In the genomic region with DNA sequence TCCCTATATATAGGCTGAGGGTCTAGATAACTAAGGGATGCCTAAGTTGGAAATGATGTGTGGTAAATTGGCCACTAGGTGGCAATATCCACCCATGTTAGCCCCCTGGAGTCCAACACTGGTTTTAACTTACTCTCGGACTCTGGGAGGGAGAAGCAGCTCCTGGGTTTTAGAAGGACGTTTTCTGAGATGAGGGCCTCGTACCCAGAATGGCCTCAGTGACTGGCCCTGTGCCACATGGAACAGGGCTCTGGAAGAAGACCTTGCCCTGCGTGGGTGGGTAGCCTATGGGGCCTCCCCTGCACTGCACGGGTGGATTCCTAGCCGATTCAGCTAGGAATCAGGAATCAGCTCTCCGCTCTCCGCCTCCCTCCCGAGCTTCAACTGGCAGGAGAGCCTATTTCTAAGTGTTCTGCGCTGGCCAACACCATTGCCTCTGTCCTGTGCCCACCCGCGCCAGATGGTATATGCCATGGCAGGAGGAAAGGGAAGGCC, we compare ENCODE assay signal across 7 mouse cellular contexts. TPM values are rescaled to one million over a fixed set of nuclear protein-coding genes. Genes with fewer than 3 reads are reported as not detected.
DNase-seq lines count a peak whose midpoint lies in the region; ATAC-seq lines count a peak whose summit lies in the region.

No protein-coding gene starts in this region.

- peak overlapping the region; percentile 31; the same call in 1 of the 2 replicates for H3K4me2 ChIP-seq in intestine, embryonic 14.5 days (ENCODE audit: low read length)

- no peak overlapping the region for H3K27ac ChIP-seq in intestine, embryonic 14.5 days (ENCODE audit: low read depth)

- WGBS in intestine, embryonic 14.5 days: 39% methylated on average over 12 of the region's 12 CpGs

- intact Hi-C loops in left cerebral cortex, postnatal 14 days (cut with DNase I): loop anchor here (5.0 to 10.0 kb wide), 2 partner anchors 241 to 333 kb away; a partner anchor contains a TSS

- no peaks in the 10 kb centered on the region for H3K9me3 ChIP-seq in intestine, embryonic 14.5 days (ENCODE audit: control insufficient read depth, low read length)

- no peak overlapping the region for H3K4me3 ChIP-seq in intestine, embryonic 14.5 days (ENCODE audit: low read depth, low read length)

- H3K27me3 ChIP-seq in intestine, embryonic 14.5 days (replicated peaks; ENCODE audit: control insufficient read depth, insufficient read depth, low read length): no peaks in the 10 kb centered on the region

- peak; percentile 90 for DNase-seq in ZHBTc4 (ENCODE audit: low read depth, low spot score)
- DNase-seq in cerebellum, postnatal 25 days: peak; percentile 66 to 71
- peak; percentile 63 for DNase-seq in gastrocnemius, postnatal 25 days
- peak; percentile 84 for DNase-seq in intestine, embryonic 14.5 days (ENCODE audit: low spot score)
- DNase-seq in left cerebral cortex, postnatal 14 days (ENCODE audit: low spot score in 2 of 2): peak; percentile 86 to 87
- peak; percentile 76 for DNase-seq in skeletal muscle tissue, adult 2 months (ENCODE audit: low read depth, low spot score)

- ATAC-seq in intestine, embryonic 14.5 days (replicated peaks; ENCODE audit: low FRiP score, low TSS enrichment, low read depth): no peak; the same call in 1 of the 2 replicates
- peak; percentile 81 for ATAC-seq in megakaryocyte progenitor cell, adult 5-6 weeks (replicated peaks; ENCODE audit: poor library complexity)

- H3K9ac ChIP-seq in intestine, embryonic 14.5 days (ENCODE audit: low read length): no peak overlapping the region

- no peaks in the 10 kb centered on the region for H3K4me1 ChIP-seq in intestine, embryonic 14.5 days (replicated peaks; ENCODE audit: control insufficient read depth, insufficient read depth, low read length)

- H3K36me3 ChIP-seq in intestine, embryonic 14.5 days (ENCODE audit: control insufficient read depth, insufficient read depth, low read length): peaks cover 58% of the 10 kb centered on the region

RNA-seq across cellular contexts. Expression of a gene that starts 26.7 kb away (rescaled TPM):
- 1 to 10 TPM; 6.5 to 9.4 TPM for total RNA-seq in gastrocnemius, postnatal 25 days (2021)
- polyA plus RNA-seq in intestine, embryonic 14.5 days (2014; fragmentation: Nextera tagmentation; extraction: Ambion mirVana): 17.6 and 21.0 TPM in 2 replicates
- 10 to 100 TPM; 21.4 to 25.0 TPM for total RNA-seq in left cerebral cortex, postnatal 14 days (2021)
- total RNA-seq in megakaryocyte progenitor cell, adult 5-6 weeks (2015): not detected in 2 replicates
- total RNA-seq in megakaryocyte progenitor cell, adult 5-6 weeks (2017): not detected in 2 replicates

RNA-seq across cellular contexts. Expression of a gene that starts 27.1 kb away (rescaled TPM):
- under 1 TPM in 1 of 2 experiments, not detected in 1; 0.67 TPM for total RNA-seq in gastrocnemius, postnatal 25 days (2021)
- 1.6 and 1.8 TPM in 2 replicates for polyA plus RNA-seq in intestine, embryonic 14.5 days (2014; fragmentation: Nextera tagmentation; extraction: Ambion mirVana)
- not detected for total RNA-seq in left cerebral cortex, postnatal 14 days (2021)
- total RNA-seq in megakaryocyte progenitor cell, adult 5-6 weeks (2015): not detected in 2 replicates
- not detected in 2 replicates for total RNA-seq in megakaryocyte progenitor cell, adult 5-6 weeks (2017)

RNA-seq across cellular contexts. Expression of a gene that starts 36.6 kb away (rescaled TPM):
- total RNA-seq in gastrocnemius, postnatal 25 days (2021): 1 to 10 TPM; 3.4 to 5.4 TPM
- polyA plus RNA-seq in intestine, embryonic 14.5 days (2014; fragmentation: Nextera tagmentation; extraction: Ambion mirVana): 5.1 and 5.8 TPM in 2 replicates
- total RNA-seq in left cerebral cortex, postnatal 14 days (2021): 1 to 10 TPM; 4.6 to 5.2 TPM
- total RNA-seq in megakaryocyte progenitor cell, adult 5-6 weeks (2015): 3.3 TPM in 2 replicates
- total RNA-seq in megakaryocyte progenitor cell, adult 5-6 weeks (2017): 2.8 TPM in 2 replicates

RNA-seq across cellular contexts. Expression of a gene that starts 45.7 kb away (rescaled TPM):
- total RNA-seq in gastrocnemius, postnatal 25 days (2021): 10 to 100 TPM; 45.1 to 45.3 TPM
- polyA plus RNA-seq in intestine, embryonic 14.5 days (2014; fragmentation: Nextera tagmentation; extraction: Ambion mirVana): 79.9 and 82.5 TPM in 2 replicates
- total RNA-seq in left cerebral cortex, postnatal 14 days (2021): 10 to 100 TPM; 50.6 to 51.1 TPM
- total RNA-seq in megakaryocyte progenitor cell, adult 5-6 weeks (2015): 138 and 147 TPM in 2 replicates
- total RNA-seq in megakaryocyte progenitor cell, adult 5-6 weeks (2017): 68.5 and 77.3 TPM in 2 replicates

RNA-seq across cellular contexts. Expression of a gene that starts 59.1 kb away (rescaled TPM):
- 1 to 10 TPM; 7.0 to 9.1 TPM for total RNA-seq in gastrocnemius, postnatal 25 days (2021)
- 14.2 and 16.5 TPM in 2 replicates for polyA plus RNA-seq in intestine, embryonic 14.5 days (2014; fragmentation: Nextera tagmentation; extraction: Ambion mirVana)
- 10 to 100 TPM; 17.3 to 17.7 TPM for total RNA-seq in left cerebral cortex, postnatal 14 days (2021)
- 10.3 and 12.1 TPM in 2 replicates for total RNA-seq in megakaryocyte progenitor cell, adult 5-6 weeks (2015)
- 9.0 and 9.4 TPM in 2 replicates for total RNA-seq in megakaryocyte progenitor cell, adult 5-6 weeks (2017)

Comparison
In these comparisons a context has a peak if more than half of its experiments do, and no peak if none do; other contexts are left out.
1. RNA of a gene that starts 26.7 kb away (total RNA-seq): 21.4 to 25.0 TPM in left cerebral cortex, postnatal 14 days and 6.5 to 9.4 TPM in gastrocnemius, postnatal 25 days; not detected in megakaryocyte progenitor cell, adult 5-6 weeks; every median in the first group is over 4 times any median in the second.
2. Peak in every context shown above with its lines, with median percentiles within 50 percentile points of each other: DNase-seq.